Mouse (Mus musculus) spleen, postnatal 10 days (tissue): Measurements from ENCODE around the gene Trnp1.

ENCODE experiments used
- DNase-seq, 2 experiments: peaks; one replicate each; pipeline ENCODE4 v3.0.0; 2021 to 2022; ENCODE audit warnings: low spot score in 2 of 2

Gene Trnp1

DNA sequence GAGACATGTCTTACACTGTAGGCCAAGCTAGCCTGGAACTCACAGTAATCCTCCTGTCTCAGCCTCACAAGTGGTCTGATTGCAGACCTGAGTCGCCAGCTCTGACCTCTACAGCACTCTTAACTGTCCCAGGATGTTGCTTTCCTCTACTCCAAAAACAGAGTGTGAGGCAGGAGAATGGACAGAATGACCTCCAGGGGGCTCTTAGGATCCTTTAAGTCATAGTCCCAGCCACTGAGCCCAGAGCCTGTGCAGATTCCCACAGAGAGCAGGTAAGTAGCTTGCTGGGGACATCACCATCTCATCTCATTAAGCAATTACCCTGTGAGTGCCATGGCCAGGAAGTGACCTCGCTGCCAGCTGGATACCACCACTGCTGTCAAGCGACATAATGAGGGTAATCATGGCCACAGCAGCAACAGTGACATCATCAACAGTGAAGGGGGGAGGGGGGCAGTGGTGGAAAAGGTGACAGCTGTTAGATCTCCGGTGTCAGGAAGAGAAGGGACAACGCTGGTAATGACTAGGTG lies 37.5 kb downstream of the Trnp1 start:
- no peak for DNase-seq

- no peak for DNase-seq
These were observed 38.3 kb downstream of the Trnp1 start for GRCm38 (mm10) chr4:133460006-133460405.

DNA sequence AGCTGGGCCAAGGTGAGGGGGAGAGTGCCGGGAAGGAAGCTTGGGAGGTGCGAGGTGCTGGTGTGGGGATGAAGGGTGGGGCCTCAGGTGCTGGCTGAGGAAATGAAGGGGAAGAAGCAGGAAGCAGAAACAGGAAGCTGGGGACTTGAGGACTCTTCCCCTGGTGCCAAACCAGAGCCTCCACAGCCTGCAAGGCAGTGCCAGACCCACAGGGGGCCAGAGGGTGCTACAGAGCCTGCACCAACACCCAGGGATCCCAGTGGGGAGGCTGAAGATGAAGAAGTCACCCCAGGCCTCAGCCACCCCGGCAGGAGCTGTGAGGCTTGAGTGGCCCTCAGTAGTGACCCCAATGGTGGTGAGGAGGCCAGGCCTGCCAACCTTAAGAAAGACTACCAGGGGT lies 40.3 kb downstream of the Trnp1 start:
- peak in 1 of 2 experiments; percentile 32 for DNase-seq

GRCm38 (mm10) chr4:133452433-133452832 lies 45.9 kb downstream of the Trnp1 start:
- DNase-seq = no peak

DNA sequence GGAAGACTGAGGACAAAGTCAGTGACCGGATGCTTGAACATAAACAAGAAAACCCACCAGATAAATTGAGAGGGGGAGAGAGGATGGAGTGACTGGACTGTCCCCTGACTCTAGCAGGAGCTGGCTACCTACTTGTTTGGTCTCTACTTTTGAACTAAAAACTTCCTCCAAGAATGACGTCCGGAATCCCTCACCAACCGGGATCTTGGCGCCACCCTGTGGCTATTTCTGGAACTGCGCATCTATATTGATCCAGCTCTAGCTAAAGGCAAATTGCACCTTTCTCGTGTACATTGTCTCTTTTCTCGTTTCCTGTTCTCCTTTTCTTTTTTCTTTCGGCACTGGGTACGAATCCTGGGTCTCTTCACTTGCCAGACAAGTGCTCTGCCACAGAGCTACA lies 46.8 kb downstream of the Trnp1 start:
- peak; percentile 87 to 91 for DNase-seq

GRCm38 (mm10) chr4:133449726-133450125 lies 48.6 kb downstream of the Trnp1 start:
- peak; percentile 40 to 73 for DNase-seq

DNA sequence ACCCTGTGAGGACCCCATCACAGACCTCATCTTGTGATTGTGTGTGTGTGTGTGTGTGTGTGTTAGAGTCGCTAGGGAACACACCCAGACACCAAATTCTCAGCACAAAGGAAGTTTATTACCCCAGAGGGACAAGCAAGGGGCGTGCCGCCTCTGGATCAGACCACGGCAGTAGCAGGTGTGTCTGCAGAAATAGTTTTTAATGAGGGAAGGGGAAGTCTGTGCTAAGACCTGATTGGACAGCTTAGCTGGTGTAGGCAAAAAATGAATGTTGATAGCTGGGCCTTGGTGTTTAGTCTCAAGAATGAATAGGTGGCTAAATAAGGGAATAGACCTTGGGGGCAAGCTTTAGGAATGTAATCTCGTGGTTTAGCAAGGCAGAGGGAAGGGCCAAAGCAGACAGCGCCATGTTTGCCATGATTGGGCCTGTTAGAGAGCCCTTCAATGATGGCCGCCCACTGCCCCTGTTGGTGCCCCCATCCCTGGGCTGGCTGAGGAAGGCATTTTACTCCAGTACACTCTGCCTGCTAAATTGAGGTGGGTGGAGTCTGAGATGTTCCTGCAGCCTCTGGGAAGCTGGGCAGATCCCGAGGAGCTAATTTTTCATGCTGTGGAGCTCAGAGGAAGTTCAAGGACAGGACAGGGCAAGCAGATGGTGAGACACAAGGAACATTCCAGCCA lies 49.5 kb downstream of the Trnp1 start:
- no peak for DNase-seq

- no peak for DNase-seq
These were observed 50.4 kb downstream of the Trnp1 start for GRCm38 (mm10) chr4:133447967-133448366.

DNA sequence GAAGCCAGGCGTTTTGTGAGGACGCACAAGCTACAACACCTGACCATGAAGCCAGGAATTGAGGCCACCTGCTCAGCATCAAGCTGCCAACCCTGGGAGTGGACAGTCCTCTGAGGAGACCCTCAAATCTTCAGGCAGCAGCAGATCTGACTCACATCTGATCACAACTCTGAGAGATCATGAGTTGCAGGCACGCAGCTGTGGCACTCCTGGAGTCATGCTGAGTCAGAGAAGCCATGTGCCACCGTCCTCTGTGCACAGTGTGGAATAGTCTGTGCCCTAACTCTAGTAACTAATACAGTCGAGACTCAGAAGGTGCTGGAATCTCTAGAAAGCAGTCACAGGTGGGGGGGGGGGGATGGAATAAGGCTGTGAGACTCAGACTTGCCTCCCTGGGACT lies 51.0 kb downstream of the Trnp1 start:
- no peak for DNase-seq

GRCm38 (mm10) chr4:133445727-133446126 lies 52.6 kb downstream of the Trnp1 start:
- no peak for DNase-seq

DNA sequence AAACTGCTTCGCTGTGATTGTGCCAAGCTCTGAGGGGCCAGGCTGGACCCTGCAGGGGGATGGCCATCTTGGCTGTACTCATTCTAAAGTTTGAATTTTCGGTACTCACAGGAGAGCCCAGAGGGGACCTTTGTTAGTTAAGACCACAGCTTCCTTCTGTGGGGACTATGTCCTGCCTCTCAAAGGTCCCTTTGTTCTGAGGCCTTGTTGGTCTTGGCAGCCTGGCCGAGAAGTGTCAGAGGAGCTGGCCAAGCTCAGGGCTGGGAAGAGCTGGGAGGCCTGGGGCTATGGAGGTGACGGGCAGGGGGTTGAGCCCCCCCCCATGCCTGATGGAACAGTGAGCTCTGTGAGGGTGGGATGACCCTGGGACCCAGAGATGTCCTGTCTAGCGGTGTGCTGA lies 55.3 kb downstream of the Trnp1 start:
- no peak for DNase-seq

DNA sequence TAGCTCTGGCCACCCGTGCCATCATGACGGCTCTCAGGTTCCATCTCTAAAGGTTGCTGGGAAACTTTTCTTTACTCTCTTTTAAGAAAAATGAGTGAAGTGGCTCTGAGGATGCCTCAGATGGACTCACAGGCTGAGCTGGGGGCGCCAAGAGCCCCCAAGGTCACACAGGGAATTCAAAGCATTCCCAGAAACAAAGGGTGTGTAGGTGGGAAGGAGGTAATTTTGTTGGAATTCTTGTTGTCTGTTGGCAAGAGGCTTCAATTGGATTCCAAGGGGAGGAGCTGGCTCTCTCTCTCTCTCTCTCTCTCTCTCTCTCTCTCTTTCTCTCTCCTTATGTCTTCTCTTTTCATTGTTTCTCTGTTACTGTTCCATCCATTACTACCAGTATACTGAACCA lies 56.2 kb downstream of the Trnp1 start:
- no peak for DNase-seq
